Comparison of ENCODE assay signal across 9 mouse cellular contexts in genomic region chr2:153914151-153914550, GRCm38 (mm10). TPM values are rescaled to one million over a fixed set of nuclear protein-coding genes. Genes with fewer than 3 reads are reported as not detected.
DNase-seq lines count a peak whose midpoint lies in the region; ATAC-seq lines count a peak whose summit lies in the region.
"Had no signal": no experiment of that assay in that cellular context is flagged by ENCODE, and none has a peak within 500 bp of the region (broad histone marks: within the 10 kb centered on the region; RNA-seq: fewer than 3 reads in every experiment).

No protein-coding gene starts in this region.

- peak; percentile 29 for DNase-seq in cerebellum, adult 11-12 months
- peak; percentile 32 for DNase-seq in layer of hippocampus, adult 11-12 months (ENCODE audit: low spot score)
- no peak for DNase-seq in layer of hippocampus, postnatal 25 days (ENCODE audit: extremely low spot score in 1 of 2, low spot score in 1 of 2)
- DNase-seq in heart, postnatal 10 days: peak; percentile 58 to 68
- DNase-seq in ovary, postnatal 36 days (ENCODE audit: low spot score): peak; percentile 43
- no peak for DNase-seq in liver
- DNase-seq in urinary bladder, postnatal 25 days (ENCODE audit: low spot score): no peak

- ATAC-seq in cerebellum, adult (ENCODE audit: insufficient number of reproducible peaks, low FRiP score, low TSS enrichment): no peak

- intact Hi-C loops in heart, postnatal 10 days (cut with DNase I): no loop called here

RNA-seq across cellular contexts. Expression of gene Bpifb3, which starts 3.9 kb away (rescaled TPM):
- not detected for total RNA-seq in layer of hippocampus, postnatal 25 days (2021)
- total RNA-seq in heart, postnatal 10 days (2021): not detected
- total RNA-seq: layer of hippocampus, adult 18-20 months had no signal

RNA-seq across cellular contexts. Expression of gene Bpifb6, which starts 14.0 kb away (rescaled TPM):
- total RNA-seq in layer of hippocampus, postnatal 25 days (2021): not detected
- not detected for total RNA-seq in heart, postnatal 10 days (2021)
- total RNA-seq: layer of hippocampus, adult 18-20 months had no signal

RNA-seq across cellular contexts. Expression of gene Bpifb4, which starts 23.9 kb away (rescaled TPM):
- not detected for total RNA-seq in layer of hippocampus, postnatal 25 days (2021)
- total RNA-seq in heart, postnatal 10 days (2021): not detected
- total RNA-seq: layer of hippocampus, adult 18-20 months had no signal

RNA-seq across cellular contexts. Expression of gene Bpifb2, which starts 39.3 kb away (rescaled TPM):
- not detected for total RNA-seq in layer of hippocampus, postnatal 25 days (2021)
- not detected for total RNA-seq in heart, postnatal 10 days (2021)
- total RNA-seq: layer of hippocampus, adult 18-20 months had no signal

RNA-seq across cellular contexts. Expression of gene Sun5, which starts 43.3 kb away (rescaled TPM):
- not detected for total RNA-seq in layer of hippocampus, postnatal 25 days (2021)
- not detected for total RNA-seq in heart, postnatal 10 days (2021)
- total RNA-seq: layer of hippocampus, adult 18-20 months had no signal

Comparison
In these comparisons a context has a peak if more than half of its experiments do, and no peak if none do; other contexts are left out.
1. DNase-seq: peak in cerebellum, adult 11-12 months (single experiment), layer of hippocampus, adult 11-12 months (single experiment), heart, postnatal 10 days (2 of 2) and ovary, postnatal 36 days (single experiment); none in layer of hippocampus, postnatal 25 days (0 of 2), liver (single experiment) and urinary bladder, postnatal 25 days (single experiment).